Comparison of ENCODE assay signal across 21 mouse cellular contexts in genomic region chr11:120017011-120017410, GRCm38 (mm10). TPM values are rescaled to one million over a fixed set of nuclear protein-coding genes. Genes with fewer than 3 reads are reported as not detected.
DNase-seq lines count a peak whose midpoint lies in the region; ATAC-seq lines count a peak whose summit lies in the region.
"Had no signal": no experiment of that assay in that cellular context is flagged by ENCODE, and none has a peak within 500 bp of the region (broad histone marks: within the 10 kb centered on the region; RNA-seq: fewer than 3 reads in every experiment).

No protein-coding gene starts in this region.

- WGBS in embryonic facial prominence, embryonic 13.5 days: 75% methylated on average over 8 of the region's 8 CpGs
- 83% methylated on average over 8 of the region's 8 CpGs for WGBS in embryonic facial prominence, embryonic 10.5 days
- 76% methylated on average over 8 of the region's 8 CpGs for WGBS in hindbrain, embryonic 13.5 days
- WGBS in hindbrain, embryonic 14.5 days: 77% methylated on average over 8 of the region's 8 CpGs
- WGBS in limb, embryonic 11.5 days: 83% methylated on average over 8 of the region's 8 CpGs
- 84% methylated on average over 8 of the region's 8 CpGs for WGBS in limb, embryonic 10.5 days
- 81% methylated on average over 8 of the region's 8 CpGs for WGBS in neural tube, embryonic 15.5 days

- peaks cover 8% of the 10 kb centered on the region; the same call in 1 of the 2 replicates for H3K27me3 ChIP-seq in embryonic facial prominence, embryonic 13.5 days
- H3K27me3 ChIP-seq in embryonic facial prominence, embryonic 10.5 days (replicated peaks; ENCODE audit: low read depth, poor library complexity, severe bottlenecking): peaks cover 45% of the 10 kb centered on the region
- peaks cover 25% of the 10 kb centered on the region for H3K27me3 ChIP-seq in hindbrain, embryonic 13.5 days
- H3K27me3 ChIP-seq in hindbrain, embryonic 14.5 days (ENCODE audit: control insufficient read depth, insufficient read depth, low read length): no peaks in the 10 kb centered on the region
- H3K27me3 ChIP-seq in limb, embryonic 11.5 days (ENCODE audit: control insufficient read depth, insufficient read depth, low read length): peaks cover 2% of the 10 kb centered on the region; the same call in 1 of the 2 replicates
- H3K27me3 ChIP-seq in limb, embryonic 10.5 days (ENCODE audit: low read depth, poor library complexity, severe bottlenecking): peaks cover 34% of the 10 kb centered on the region
- H3K27me3 ChIP-seq in neural tube, embryonic 15.5 days (replicated peaks): no peaks in the 10 kb centered on the region; the same call in 1 of the 2 replicates

- ATAC-seq in embryonic facial prominence, embryonic 13.5 days (ENCODE audit: insufficient number of reproducible peaks, insufficient read depth, low FRiP score, low TSS enrichment, low read depth): no peak
- ATAC-seq in hindbrain, embryonic 13.5 days (ENCODE audit: low FRiP score): no peak
- ATAC-seq in hindbrain, embryonic 14.5 days (ENCODE audit: low FRiP score): no peak
- ATAC-seq in limb, embryonic 11.5 days (ENCODE audit: insufficient number of reproducible peaks, low FRiP score, low TSS enrichment, low read depth): no peak
- no peak for ATAC-seq in neural tube, embryonic 15.5 days (ENCODE audit: low FRiP score)
- ATAC-seq: forebrain, embryonic 16.5 days; intestine, embryonic 16.5 days had no signal

- no peak for DNase-seq in embryonic facial prominence, embryonic 10.5 days (ENCODE audit: low spot score)
- DNase-seq in hindbrain, embryonic 14.5 days (ENCODE audit: low spot score): no peak
- no peak for DNase-seq in limb, embryonic 11.5 days (ENCODE audit: low spot score)
- DNase-seq in limb, embryonic 10.5 days (ENCODE audit: low spot score): no peak
- no peak for DNase-seq in thymus, adult 18-20 months
- DNase-seq: adrenal gland, postnatal 14 days; cerebellum, adult 11 months; heart, adult 18-20 months; heart, postnatal 4 days; kidney, postnatal 36 days; right cerebral cortex, postnatal 14 days had no signal

- H3K27ac ChIP-seq in embryonic facial prominence, embryonic 13.5 days: no peak overlapping the region
- H3K27ac ChIP-seq in embryonic facial prominence, embryonic 10.5 days (replicated peaks): no peak overlapping the region; the same call in 1 of the 2 replicates
- H3K27ac ChIP-seq in hindbrain, embryonic 13.5 days: no peak overlapping the region
- no peak overlapping the region for H3K27ac ChIP-seq in hindbrain, embryonic 14.5 days
- no peak overlapping the region for H3K27ac ChIP-seq in limb, embryonic 11.5 days (replicated peaks; ENCODE audit: low read depth, low read length)
- H3K27ac ChIP-seq in limb, embryonic 10.5 days: no peak overlapping the region
- 0 out of 2 replicates have a peak overlapping the region, but pooled peaks have one; percentile 23 for H3K27ac ChIP-seq in neural tube, embryonic 15.5 days (replicated peaks)
- H3K27ac ChIP-seq: heart, embryonic 15.5 days; liver, embryonic 15.5 days had no signal

- 0 out of 2 replicates have a peak overlapping the region, but pooled peaks have one; percentile 22 for H3K9ac ChIP-seq in embryonic facial prominence, embryonic 13.5 days
- H3K9ac ChIP-seq in hindbrain, embryonic 13.5 days: no peak overlapping the region
- H3K9ac ChIP-seq in hindbrain, embryonic 14.5 days: no peak overlapping the region
- 0 out of 2 replicates have a peak overlapping the region, but pooled peaks have one; percentile 3 for H3K9ac ChIP-seq in limb, embryonic 11.5 days (ENCODE audit: low read length)
- H3K9ac ChIP-seq in neural tube, embryonic 15.5 days (replicated peaks): no peak overlapping the region
- H3K9ac ChIP-seq: heart, embryonic 15.5 days; liver, embryonic 15.5 days had no signal

- no peaks in the 10 kb centered on the region; the same call in 1 of the 2 replicates for H3K36me3 ChIP-seq in embryonic facial prominence, embryonic 13.5 days
- H3K36me3 ChIP-seq in embryonic facial prominence, embryonic 10.5 days (replicated peaks): no peaks in the 10 kb centered on the region
- H3K36me3 ChIP-seq in hindbrain, embryonic 13.5 days: peaks cover 44% of the 10 kb centered on the region
- peaks cover 43% of the 10 kb centered on the region for H3K36me3 ChIP-seq in hindbrain, embryonic 14.5 days (replicated peaks; ENCODE audit: control insufficient read depth, insufficient read depth)
- H3K36me3 ChIP-seq in limb, embryonic 11.5 days (ENCODE audit: control insufficient read depth, insufficient read depth, low read length): no peaks in the 10 kb centered on the region
- no peaks in the 10 kb centered on the region for H3K36me3 ChIP-seq in limb, embryonic 10.5 days
- H3K36me3 ChIP-seq in neural tube, embryonic 15.5 days: peaks cover 39% of the 10 kb centered on the region
- H3K36me3 ChIP-seq: G1E; heart, embryonic 15.5 days; liver, embryonic 15.5 days had no signal

- H3K4me1 ChIP-seq in embryonic facial prominence, embryonic 13.5 days: peaks cover 18% of the 10 kb centered on the region
- H3K4me1 ChIP-seq in embryonic facial prominence, embryonic 10.5 days: peaks cover 66% of the 10 kb centered on the region
- peaks cover 40% of the 10 kb centered on the region for H3K4me1 ChIP-seq in hindbrain, embryonic 13.5 days (replicated peaks)
- peaks cover 6% of the 10 kb centered on the region; the same call in 1 of the 2 replicates for H3K4me1 ChIP-seq in hindbrain, embryonic 14.5 days (replicated peaks; ENCODE audit: control insufficient read depth, insufficient read depth, low read length)
- peaks cover 11% of the 10 kb centered on the region for H3K4me1 ChIP-seq in limb, embryonic 11.5 days (ENCODE audit: control insufficient read depth, insufficient read depth, low read length)
- peaks cover 46% of the 10 kb centered on the region for H3K4me1 ChIP-seq in limb, embryonic 10.5 days
- H3K4me1 ChIP-seq in neural tube, embryonic 15.5 days: peaks cover 19% of the 10 kb centered on the region

- H3K9me3 ChIP-seq in embryonic facial prominence, embryonic 13.5 days: no peaks in the 10 kb centered on the region
- H3K9me3 ChIP-seq in embryonic facial prominence, embryonic 10.5 days: no peaks in the 10 kb centered on the region
- no peaks in the 10 kb centered on the region for H3K9me3 ChIP-seq in hindbrain, embryonic 13.5 days
- H3K9me3 ChIP-seq in hindbrain, embryonic 14.5 days (ENCODE audit: control insufficient read depth, low read length): no peaks in the 10 kb centered on the region
- H3K9me3 ChIP-seq in limb, embryonic 11.5 days (ENCODE audit: control insufficient read depth, low read length): no peaks in the 10 kb centered on the region
- H3K9me3 ChIP-seq in limb, embryonic 10.5 days (replicated peaks): no peaks in the 10 kb centered on the region
- no peaks in the 10 kb centered on the region for H3K9me3 ChIP-seq in neural tube, embryonic 15.5 days (replicated peaks)
- H3K9me3 ChIP-seq: G1E; heart, embryonic 15.5 days; liver, embryonic 15.5 days had no signal

- H3K4me2 ChIP-seq in embryonic facial prominence, embryonic 13.5 days: no peak overlapping the region
- peak overlapping the region; percentile 8; the same call in 1 of the 2 replicates for H3K4me2 ChIP-seq in hindbrain, embryonic 13.5 days
- no peak overlapping the region for H3K4me2 ChIP-seq in hindbrain, embryonic 14.5 days (replicated peaks)
- no peak overlapping the region for H3K4me2 ChIP-seq in limb, embryonic 11.5 days (ENCODE audit: low read depth, severe bottlenecking)
- no peak overlapping the region for H3K4me2 ChIP-seq in neural tube, embryonic 15.5 days
- H3K4me2 ChIP-seq: heart, embryonic 15.5 days; liver, embryonic 15.5 days; midbrain, embryonic 11.5 days had no signal

- no peak overlapping the region for H3K4me3 ChIP-seq in embryonic facial prominence, embryonic 13.5 days
- no peak overlapping the region for H3K4me3 ChIP-seq in embryonic facial prominence, embryonic 10.5 days
- H3K4me3 ChIP-seq in hindbrain, embryonic 13.5 days: no peak overlapping the region
- no peak overlapping the region for H3K4me3 ChIP-seq in hindbrain, embryonic 14.5 days (replicated peaks; ENCODE audit: low read length)
- H3K4me3 ChIP-seq in limb, embryonic 11.5 days (ENCODE audit: low read depth, low read length): no peak overlapping the region
- no peak overlapping the region for H3K4me3 ChIP-seq in limb, embryonic 10.5 days
- H3K4me3 ChIP-seq in neural tube, embryonic 15.5 days (replicated peaks): no peak overlapping the region
- H3K4me3 ChIP-seq: erythroblast, embryonic 14.5 days; heart, embryonic 15.5 days; liver, embryonic 15.5 days had no signal

RNA-seq across cellular contexts. Expression of gene Aatk, which starts 30.0 kb away (rescaled TPM):
- 3.6 and 3.7 TPM in 2 replicates for polyA plus RNA-seq in embryonic facial prominence, embryonic 13.5 days (2015; fragmentation: Nextera tagmentation; extraction: Ambion mirVana)
- polyA plus RNA-seq in embryonic facial prominence, embryonic 10.5 days (2016; fragmentation: Nextera tagmentation; extraction: Ambion mirVana): 0.84 and 1.6 TPM in 2 replicates
- polyA plus RNA-seq in hindbrain, embryonic 13.5 days (2015; fragmentation: Nextera tagmentation; extraction: Ambion mirVana): 24.1 and 24.3 TPM in 2 replicates
- 45.3 and 49.1 TPM in 2 replicates for polyA plus RNA-seq in hindbrain, embryonic 14.5 days (2014; fragmentation: Nextera tagmentation; extraction: Ambion mirVana)
- polyA plus RNA-seq in limb, embryonic 11.5 days (2014; fragmentation: Nextera tagmentation; extraction: Ambion mirVana): 1.5 and 1.8 TPM in 2 replicates
- polyA plus RNA-seq in limb, embryonic 10.5 days (2016; fragmentation: Nextera tagmentation; extraction: Ambion mirVana): 0.78 and 1.7 TPM in 2 replicates
- polyA plus RNA-seq in neural tube, embryonic 15.5 days (2015; fragmentation: Nextera tagmentation; extraction: Ambion mirVana): 38.2 and 46.2 TPM in 2 replicates
- polyA plus RNA-seq: G1E had no signal

Comparison
In these comparisons a context has a peak if more than half of its experiments do, and no peak if none do; other contexts are left out.
1. H3K9ac ChIP-seq: peak in embryonic facial prominence, embryonic 13.5 days (single experiment) and limb, embryonic 11.5 days (single experiment); none in hindbrain, embryonic 13.5 days (single experiment), hindbrain, embryonic 14.5 days (single experiment) and neural tube, embryonic 15.5 days (single experiment).